Mouse (Mus musculus) midbrain, embryonic 16.5 days (tissue): ENCODE measurements around the gene Vhl. TPM values are rescaled to one million over a fixed set of nuclear protein-coding genes. Genes with fewer than 3 reads are reported as not detected.

Source experiments
- ATAC-seq: fragments of 200-750 bp; cut with Nextera tagmentation; 2 replicates; pipeline ENCODE4 v1.8.0; 2017; ENCODE audit warnings: moderate TSS enrichment
- H3K27ac ChIP-seq: fragments of 300-500 bp; sonication (generic); 2 replicates; pipeline ENCODE4 v1.5.1; 2014; ENCODE audit warnings: mild to moderate bottlenecking, low read length, mixed read lengths
- H3K27me3 ChIP-seq: fragments of 300-500 bp; sonication (generic); 2 replicates; pipeline ENCODE4 v1.6.1; 2014; ENCODE audit warnings: low read depth, low read length, mixed read lengths; ENCODE audit not compliant: control insufficient read depth, insufficient read depth
- H3K36me3 ChIP-seq: fragments of 300-500 bp; sonication (generic); 2 replicates; pipeline ENCODE4 v1.6.1; 2014; ENCODE audit warnings: mild to moderate bottlenecking, low read length, moderate library complexity, mixed read lengths; ENCODE audit not compliant: control insufficient read depth, insufficient read depth
- H3K4me1 ChIP-seq: fragments of 300-500 bp; sonication (generic); 2 replicates; pipeline ENCODE4 v1.6.1; 2014; ENCODE audit warnings: mild to moderate bottlenecking, low read length, mixed read lengths; ENCODE audit not compliant: control insufficient read depth, insufficient read depth
- H3K4me2 ChIP-seq: fragments of 300-500 bp; sonication (generic); 2 replicates; pipeline ENCODE4 v1.6.1; 2014; ENCODE audit warnings: mild to moderate bottlenecking, low read length, mixed read lengths
- H3K4me3 ChIP-seq: fragments of 300-500 bp; sonication (generic); 2 replicates; pipeline ENCODE4 v1.5.1; 2014; ENCODE audit warnings: low read depth, mild to moderate bottlenecking, low read length, moderate library complexity, mixed read lengths
- H3K9ac ChIP-seq: fragments of 300-500 bp; sonication (generic); 2 replicates; pipeline ENCODE4 v1.6.1; 2014; ENCODE audit warnings: low read depth, low read length, mixed read lengths
- H3K9me3 ChIP-seq: fragments of 300-500 bp; sonication (generic); replicated peaks from 2 replicates; pipeline ENCODE4 v1.6.1; 2014; ENCODE audit warnings: mild to moderate bottlenecking, low read length, mixed read lengths; ENCODE audit not compliant: control insufficient read depth, poor library complexity, severe bottlenecking
- WGBS: fragments of 180-500 bp; shearing (Covaris S2); extraction: QIAGEN DNeasy Blood & Tissue Kit; methylation state at CpG from one replicate; pipeline ENCODE4 v1.1.7; 2014; 5-methylcytosine and 5-hydroxymethylcytosine counted together
- polyA plus RNA-seq: library from polyadenylated mRNA; unstranded; fragments of >200 nt; fragmentation: Nextera tagmentation; extraction: Ambion mirVana; gene quantifications from 2 replicates; pipeline ENCODE4 v1.2.1, GENCODE M21; 2015

The Vhl gene
- polyA plus RNA-seq, 1 experiment from 2014 or later = 77.8 TPM

- Histone ChIP-seq H3K9me3 (no peaks in the 10 kb centered on the region), H3K4me2 (no peak overlapping the region), H3K9ac (no peak overlapping the region), H3K27me3 (no peaks in the 10 kb centered on the region), H3K36me3 (no peaks in the 10 kb centered on the region), H3K4me3 (no peak overlapping the region), H3K27ac (no peak overlapping the region), H3K4me1 (no peaks in the 10 kb centered on the region)
- WGBS = 89% methylated on average over 4 of the region's 4 CpGs
- ATAC-seq = no peak
These were observed 19.3 kb downstream of the Vhl start for GRCm38 (mm10) chr6:113643021-113643420.

GRCm38 (mm10) chr6:113643967-113644366 lies 20.2 kb downstream of the Vhl start:
- H3K4me1 ChIP-seq = no peaks in the 10 kb centered on the region
- no peak overlapping the region for H3K4me2 ChIP-seq
- no peaks in the 10 kb centered on the region for H3K9me3 ChIP-seq
- no peak overlapping the region for H3K9ac ChIP-seq
- H3K27ac ChIP-seq = no peak overlapping the region
- no peak overlapping the region for H3K4me3 ChIP-seq
- no peaks in the 10 kb centered on the region for H3K27me3 ChIP-seq
- WGBS = 84% methylated on average over 2 of the region's 2 CpGs
- H3K36me3 ChIP-seq = no peaks in the 10 kb centered on the region
- no peak for ATAC-seq

GRCm38 (mm10) chr6:113644808-113645207 lies 21.0 kb downstream of the Vhl start:
- Histone ChIP-seq H3K27ac (no peak overlapping the region), H3K9me3 (no peaks in the 10 kb centered on the region), H3K4me3 (no peak overlapping the region), H3K36me3 (no peaks in the 10 kb centered on the region), H3K27me3 (no peaks in the 10 kb centered on the region), H3K9ac (no peak overlapping the region), H3K4me1 (no peaks in the 10 kb centered on the region), H3K4me2 (no peak overlapping the region)
- ATAC-seq = no peak
- 88% methylated on average over 8 of the region's 8 CpGs for WGBS

- Histone ChIP-seq H3K36me3 (no peaks in the 10 kb centered on the region), H3K4me1 (no peaks in the 10 kb centered on the region), H3K27ac (no peak overlapping the region), H3K9ac (no peak overlapping the region), H3K27me3 (no peaks in the 10 kb centered on the region), H3K4me2 (no peak overlapping the region), H3K4me3 (no peak overlapping the region), H3K9me3 (no peaks in the 10 kb centered on the region)
- ATAC-seq = no peak
- WGBS = 86% methylated on average over 7 of the region's 7 CpGs
These were observed 25.8 kb downstream of the Vhl start for GRCm38 (mm10) chr6:113649346-113650196.

GRCm38 (mm10) chr6:113650197-113650640 lies 26.5 kb downstream of the Vhl start:
- ATAC-seq = no peak
- Histone ChIP-seq H3K27ac (no peak overlapping the region), H3K4me1 (no peaks in the 10 kb centered on the region), H3K27me3 (no peaks in the 10 kb centered on the region), H3K9ac (no peak overlapping the region), H3K36me3 (no peaks in the 10 kb centered on the region), H3K4me3 (no peak overlapping the region), H3K9me3 (no peaks in the 10 kb centered on the region), H3K4me2 (no peak overlapping the region)
- WGBS = 81% methylated on average over 4 of the region's 4 CpGs

- 82% methylated on average over 3 of the region's 3 CpGs for WGBS
These were observed 27.9 kb downstream of the Vhl start for GRCm38 (mm10) chr6:113651626-113652025.

GRCm38 (mm10) chr6:113653551-113653950 lies 29.8 kb downstream of the Vhl start:
- H3K9me3 ChIP-seq = no peaks in the 10 kb centered on the region
- H3K4me1 ChIP-seq = no peaks in the 10 kb centered on the region
- no peak for ATAC-seq
- no peaks in the 10 kb centered on the region for H3K36me3 ChIP-seq
- WGBS = 92% methylated on average over 7 of the region's 7 CpGs
- no peaks in the 10 kb centered on the region for H3K27me3 ChIP-seq
- no peak overlapping the region for H3K4me3 ChIP-seq
- H3K27ac ChIP-seq = no peak overlapping the region
- H3K4me2 ChIP-seq = no peak overlapping the region
- H3K9ac ChIP-seq = no peak overlapping the region

More at GRCm38 (mm10) chr6:113651626-113652025, 27.9 kb downstream of the Vhl start:
- H3K27ac ChIP-seq = no peak overlapping the region
- H3K36me3 ChIP-seq = no peaks in the 10 kb centered on the region
- ATAC-seq = no peak
- no peak overlapping the region for H3K4me3 ChIP-seq
- H3K9ac ChIP-seq = no peak overlapping the region
- no peak overlapping the region for H3K4me2 ChIP-seq
- H3K9me3 ChIP-seq = no peaks in the 10 kb centered on the region
- H3K27me3 ChIP-seq = no peaks in the 10 kb centered on the region
- no peaks in the 10 kb centered on the region for H3K4me1 ChIP-seq

GRCm38 (mm10) chr6:113654102-113654501 lies 30.3 kb downstream of the Vhl start:
- H3K4me2 ChIP-seq = no peak overlapping the region
- no peak overlapping the region for H3K9ac ChIP-seq
- WGBS = 84% methylated on average over 8 of the region's 8 CpGs
- no peaks in the 10 kb centered on the region for H3K27me3 ChIP-seq
- H3K36me3 ChIP-seq = no peaks in the 10 kb centered on the region
- no peak for ATAC-seq
- no peak overlapping the region for H3K27ac ChIP-seq
- H3K4me1 ChIP-seq = no peaks in the 10 kb centered on the region
- no peaks in the 10 kb centered on the region for H3K9me3 ChIP-seq
- no peak overlapping the region for H3K4me3 ChIP-seq

- Histone ChIP-seq H3K9ac (no peak overlapping the region), H3K4me1 (no peaks in the 10 kb centered on the region), H3K36me3 (no peaks in the 10 kb centered on the region), H3K27ac (no peak overlapping the region), H3K9me3 (no peaks in the 10 kb centered on the region), H3K27me3 (no peaks in the 10 kb centered on the region), H3K4me3 (no peak overlapping the region), H3K4me2 (no peak overlapping the region)
- ATAC-seq = no peak
- 83% methylated on average over 16 of the region's 16 CpGs for WGBS
These were observed 31.1 kb downstream of the Vhl start for GRCm38 (mm10) chr6:113654753-113655397.
